Mouse (Mus musculus) cortical plate, adult 2 months (tissue): ENCODE measurements around the gene Crisp2. TPM values are rescaled to one million over a fixed set of nuclear protein-coding genes. Genes with fewer than 3 reads are reported as not detected.
"Not testable (repeated sequence)": the region's sequence is repeated elsewhere in the genome, so short reads cannot be mapped to it uniquely, and the experiment has no call there.

ENCODE experiments used
- H3K27ac ChIP-seq: fragments of 200-500 bp; 2 replicates; pipeline ENCODE4 v1.5.1; 2012; ENCODE audit warnings: low read length, control low read depth, inconsistent platforms; ENCODE audit not compliant: insufficient read depth
- H3K4me1 ChIP-seq: fragments of 200-500 bp; 2 replicates; pipeline ENCODE4 v1.6.1; 2011; ENCODE audit warnings: low read length; ENCODE audit not compliant: control insufficient read depth, insufficient read depth
- H3K4me3 ChIP-seq: fragments of 200-500 bp; 2 replicates; pipeline ENCODE4 v1.5.1; 2011; ENCODE audit warnings: mild to moderate bottlenecking, low read length, control low read depth; ENCODE audit not compliant: insufficient read depth
- CTCF ChIP-seq: fragments of 200-500 bp; IDR thresholded peaks from 2 replicates; pipeline ENCODE4 v1.5.1; 2011; ENCODE audit warnings: mild to moderate bottlenecking, control low read depth, low read length; ENCODE audit not compliant: insufficient read depth; ENCODE audit errors: extremely low read depth
- POLR2A ChIP-seq: fragments of 200-500 bp; IDR thresholded peaks from 2 replicates; pipeline ENCODE4 v1.6.1; 2011; ENCODE audit warnings: mild to moderate bottlenecking, low read length, control low read depth; ENCODE audit not compliant: insufficient read depth; ENCODE audit errors: extremely low read depth
- polyA plus RNA-seq: library from polyadenylated mRNA; depleted of rRNA; stranded (reverse); fragments of >200 nt; gene quantifications from 2 replicates; pipeline ENCODE4 v1.2.3, GENCODE M21; 2012; rRNA removed

Crisp2 gene
- polyA plus RNA-seq, 1 experiment, result not detected

DNA sequence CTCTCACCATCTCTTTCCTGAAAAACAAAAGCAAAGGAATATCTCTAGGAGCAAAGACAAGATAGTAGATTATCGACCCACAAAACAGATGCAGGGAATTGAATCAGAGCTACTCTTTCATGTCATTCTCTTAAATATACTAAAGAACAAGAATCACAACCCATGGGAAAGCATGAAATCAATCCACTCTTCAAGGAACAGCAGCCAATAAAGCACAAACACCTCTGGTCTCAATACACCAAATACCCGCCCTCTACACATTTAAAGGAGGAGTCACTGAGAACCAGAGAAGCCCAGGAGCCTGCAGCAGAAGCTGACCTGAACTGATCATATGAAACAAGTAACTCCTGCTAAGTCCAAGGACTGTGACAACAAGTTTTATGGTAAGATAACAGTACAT lies 80.0 kb downstream of the Crisp2 start, which contains the start of gene Esp1:
TSS of gene Esp1 (plus strand) at position 301 of the 400 bp plus-strand sequence.
- Histone ChIP-seq H3K4me3 (no peak within 1 kb of the TSS), H3K4me1 (no peaks in the 10 kb centered on the region), H3K27ac (no peak within 1 kb of the TSS)
- TF ChIP-seq POLR2A, result no peak
- TF ChIP-seq CTCF, result no peak

- H3K4me3 ChIP-seq, H3K4me1 ChIP-seq, H3K27ac ChIP-seq: not testable (repeated sequence)
Observed at GRCm38 (mm10) chr17:40717055-40717454, 89.7 kb downstream of the Crisp2 start.

DNA sequence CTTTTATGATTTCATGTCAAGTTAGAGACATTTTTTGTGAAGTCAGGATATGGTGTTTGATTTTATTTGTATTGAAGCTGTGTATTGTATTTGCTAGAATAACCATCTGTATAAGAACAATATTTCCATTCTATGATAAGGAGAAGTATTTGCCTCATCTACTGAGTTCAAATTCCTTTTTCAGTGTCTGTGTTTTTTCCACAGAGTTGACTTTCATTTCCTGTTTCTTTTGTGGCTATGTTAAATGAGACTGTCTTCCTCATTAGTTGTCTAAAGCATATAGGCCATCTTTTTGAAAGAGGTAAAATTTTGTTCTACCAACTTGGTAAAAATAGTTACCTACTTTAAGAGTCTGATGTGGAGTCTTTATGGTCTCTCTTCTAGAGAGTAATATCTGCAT lies 90.5 kb downstream of the Crisp2 start:
- H3K4me3 ChIP-seq, result no peak overlapping the region
- H3K4me1 ChIP-seq, result no peaks in the 10 kb centered on the region
- TF ChIP-seq CTCF (no peak), POLR2A (no peak)
- H3K27ac ChIP-seq, result no peak overlapping the region

Other genes with a start within 250 kb of the Crisp2 start
- not detected in 2 replicates for gene Esp6, start 245.5 kb downstream of the Crisp2 start, polyA plus RNA-seq
- gene Esp4, start 208.4 kb downstream of the Crisp2 start, polyA plus RNA-seq, result not detected in 2 replicates
- gene Esp3, start 174.9 kb downstream of the Crisp2 start, polyA plus RNA-seq, result not detected in 2 replicates
- gene Esp1, start 79.9 kb downstream of the Crisp2 start, polyA plus RNA-seq, result not detected in 2 replicates
- not detected in 2 replicates for gene Rhag, start 4.1 kb upstream of the Crisp2 start, polyA plus RNA-seq
- 0.19 and 0.42 TPM in 2 replicates for gene 9130008F23Rik, start 73.6 kb upstream of the Crisp2 start, polyA plus RNA-seq
- gene Glyatl3, start 107.3 kb upstream of the Crisp2 start, polyA plus RNA-seq, result not detected in 2 replicates
- 21.7 and 24.6 TPM in 2 replicates for gene Mut, start 127.7 kb upstream of the Crisp2 start, polyA plus RNA-seq
- gene Cenpq, start 128.0 kb upstream of the Crisp2 start, polyA plus RNA-seq, result 4.3 and 4.6 TPM in 2 replicates